Mouse (Mus musculus) liver, postnatal 0 days (tissue): Measurements from ENCODE around the gene Nedd9.

ENCODE experiments used
- CTCF ChIP-seq: sonication (generic); IDR thresholded peaks from 2 replicates; pipeline ENCODE4 v1.5.1; 2016; ENCODE audit warnings: antibody characterized with exemption, low read depth
- EP300 ChIP-seq: IDR thresholded peaks from 2 replicates; pipeline ENCODE4 v1.6.1; 2016; ENCODE audit warnings: antibody characterized with exemption, low read depth, mild to moderate bottlenecking

DNA sequence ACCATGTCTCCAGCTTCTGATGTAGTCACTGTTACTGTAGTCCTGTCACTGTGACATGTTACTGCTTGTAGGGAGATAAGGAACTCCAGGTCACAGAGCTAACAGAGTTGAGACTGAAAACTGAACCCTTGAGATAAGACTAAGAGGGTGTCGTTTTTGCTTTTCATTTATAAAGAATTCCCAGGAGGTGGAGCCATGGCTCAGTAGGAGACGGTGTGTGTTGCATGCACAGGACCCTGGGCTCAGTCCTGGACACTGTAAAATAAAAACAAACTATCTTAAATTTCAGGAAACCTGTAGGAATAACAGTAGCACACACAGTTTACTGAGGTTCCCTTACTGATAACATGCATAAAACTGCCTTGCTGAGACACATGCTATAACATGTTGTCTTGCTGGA is 188.6 kb downstream of the Nedd9 start:
- TF ChIP-seq CTCF (no peak), EP300 (no peak)
